Mouse (Mus musculus): ENCODE measurements around the gene Foxg1.

The Foxg1 gene

DNA sequence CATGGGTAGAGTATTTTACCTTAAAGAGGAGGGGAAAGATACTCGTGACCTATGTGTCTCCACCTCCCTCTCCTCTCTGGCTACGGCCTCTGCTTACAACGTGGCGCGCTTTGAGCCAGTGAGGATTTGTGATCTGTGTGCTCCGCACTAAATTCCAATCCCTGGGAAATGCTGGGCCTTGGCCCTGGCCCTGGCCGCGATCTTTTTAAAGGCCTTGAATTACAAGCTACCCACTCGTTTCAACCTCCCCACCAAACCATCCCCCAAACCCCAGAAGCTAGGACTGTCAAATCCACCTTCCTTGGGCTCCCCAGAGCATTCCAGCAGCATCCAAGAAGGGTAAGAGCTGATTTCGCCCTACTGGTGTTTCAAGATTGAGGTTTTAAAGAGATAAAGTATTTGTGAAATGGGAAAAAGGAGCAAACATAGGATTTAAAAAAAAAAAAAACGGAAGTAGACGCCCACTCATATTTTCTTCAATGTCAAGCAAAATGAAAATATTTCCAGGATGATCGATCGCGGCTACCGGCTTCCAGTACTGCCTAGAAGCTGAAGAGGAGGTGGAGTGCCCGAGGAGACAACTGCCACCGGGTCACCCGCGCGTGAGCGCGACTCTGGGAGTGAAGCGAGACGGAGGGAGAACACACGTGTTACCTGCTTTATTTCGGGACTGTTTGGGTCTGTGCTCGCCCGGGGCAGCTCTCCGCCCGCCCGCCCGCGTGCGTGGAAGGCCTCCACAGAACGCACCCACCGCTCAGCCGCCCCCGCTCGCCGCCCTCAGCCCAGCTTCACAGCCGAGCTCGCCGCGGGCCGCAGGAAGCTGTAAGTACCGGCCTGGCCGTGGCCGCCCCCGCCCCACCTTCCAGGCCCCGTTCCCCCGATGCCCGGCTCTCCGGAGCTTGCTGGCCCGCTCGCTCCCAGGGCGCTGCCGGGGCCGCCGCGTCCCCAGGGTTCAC lies at the start of gene Foxg1:
Gene Foxg1, plus strand, starts transcription at position 96 of the 956 bp plus-strand sequence.
- DNase-seq (ENCODE audit: low read depth in 2 of 2, low spot score in 2 of 2), result no peak

DNA sequence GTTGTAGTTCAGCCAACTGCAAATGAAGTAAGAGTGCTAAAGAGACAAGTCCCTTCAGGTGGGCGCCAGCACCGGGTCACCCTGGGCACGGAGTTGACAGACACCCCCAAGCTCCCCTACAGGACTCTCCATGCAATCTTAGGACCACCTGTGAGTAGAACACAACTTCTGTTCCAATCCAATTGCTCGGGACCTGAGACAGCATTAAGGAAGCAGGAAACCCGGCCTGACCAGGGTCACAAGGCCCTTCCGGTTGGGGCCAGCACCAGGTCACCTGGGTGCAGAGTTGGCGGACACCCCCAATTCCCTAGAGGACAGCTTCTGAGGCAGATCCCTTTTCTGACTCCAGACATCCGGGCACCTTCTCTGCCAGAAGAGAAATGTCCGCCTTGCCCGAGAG lies 32.8 kb upstream of the Foxg1 start:
- no peak for DNase-seq (ENCODE audit: low read depth in 2 of 2, low spot score in 2 of 2)

DNA sequence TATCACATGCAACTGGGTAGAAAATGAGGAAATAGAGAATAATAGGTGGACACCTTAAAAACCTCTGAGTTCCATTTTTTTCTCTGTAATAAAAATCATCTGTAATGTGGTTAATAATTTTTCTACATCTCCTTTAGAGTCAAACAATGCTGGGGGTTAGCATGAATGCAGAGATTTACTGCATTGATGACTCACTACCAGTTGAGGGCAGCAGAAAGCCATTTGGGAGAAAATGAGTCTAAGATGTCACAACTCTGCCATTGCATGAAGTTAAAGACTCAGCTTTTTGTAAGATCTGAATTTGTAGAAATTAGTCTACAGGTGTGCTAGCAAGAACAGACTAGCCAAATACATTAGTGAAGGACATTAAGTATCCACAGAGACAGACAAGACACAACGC lies 13.5 kb upstream of the Foxg1 start:
- DNase-seq (ENCODE audit: low read depth in 2 of 2, low spot score in 2 of 2), result no peak

DNA sequence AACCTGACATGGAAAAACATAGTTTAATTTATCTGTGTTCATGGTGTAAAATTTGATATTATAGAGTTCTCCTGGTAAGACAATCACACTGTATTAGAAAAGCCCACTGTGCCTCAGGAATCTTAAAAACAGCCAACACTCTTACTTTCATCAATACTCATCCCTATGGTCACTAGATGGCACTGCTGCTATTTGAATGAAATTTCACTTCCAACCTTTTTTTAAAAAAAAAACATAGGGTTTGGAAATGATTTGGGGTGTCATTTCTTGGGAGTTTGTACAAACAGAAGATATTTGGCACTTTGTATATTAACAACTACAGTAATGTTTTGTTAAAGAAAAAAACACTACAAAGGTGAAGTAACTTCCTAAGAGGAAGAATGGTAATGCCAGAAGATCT lies 10.3 kb upstream of the Foxg1 start:
- no peak for DNase-seq (ENCODE audit: low read depth in 2 of 2, low spot score in 2 of 2)

DNA sequence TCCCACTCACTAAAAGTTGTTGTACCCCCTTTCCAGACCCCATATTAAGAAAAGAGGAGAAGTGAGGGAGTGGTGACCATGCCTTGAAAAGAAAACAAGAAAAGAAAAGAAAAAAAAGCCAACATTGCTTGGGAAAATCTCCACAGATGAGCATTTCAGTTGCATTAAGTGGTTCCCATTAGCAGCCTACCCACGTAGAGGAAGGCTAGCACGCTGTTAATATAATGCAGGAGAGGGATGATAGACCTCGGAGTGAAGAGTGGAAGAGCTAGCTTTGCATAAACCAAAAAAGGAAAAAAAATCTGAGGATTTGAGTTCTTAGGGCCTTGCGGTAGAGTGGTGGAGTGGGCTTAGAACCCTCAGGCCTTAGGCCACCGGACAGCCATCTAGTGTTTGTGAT lies 9.3 kb upstream of the Foxg1 start:
- no peak for DNase-seq (ENCODE audit: low read depth in 2 of 2, low spot score in 2 of 2)

DNA sequence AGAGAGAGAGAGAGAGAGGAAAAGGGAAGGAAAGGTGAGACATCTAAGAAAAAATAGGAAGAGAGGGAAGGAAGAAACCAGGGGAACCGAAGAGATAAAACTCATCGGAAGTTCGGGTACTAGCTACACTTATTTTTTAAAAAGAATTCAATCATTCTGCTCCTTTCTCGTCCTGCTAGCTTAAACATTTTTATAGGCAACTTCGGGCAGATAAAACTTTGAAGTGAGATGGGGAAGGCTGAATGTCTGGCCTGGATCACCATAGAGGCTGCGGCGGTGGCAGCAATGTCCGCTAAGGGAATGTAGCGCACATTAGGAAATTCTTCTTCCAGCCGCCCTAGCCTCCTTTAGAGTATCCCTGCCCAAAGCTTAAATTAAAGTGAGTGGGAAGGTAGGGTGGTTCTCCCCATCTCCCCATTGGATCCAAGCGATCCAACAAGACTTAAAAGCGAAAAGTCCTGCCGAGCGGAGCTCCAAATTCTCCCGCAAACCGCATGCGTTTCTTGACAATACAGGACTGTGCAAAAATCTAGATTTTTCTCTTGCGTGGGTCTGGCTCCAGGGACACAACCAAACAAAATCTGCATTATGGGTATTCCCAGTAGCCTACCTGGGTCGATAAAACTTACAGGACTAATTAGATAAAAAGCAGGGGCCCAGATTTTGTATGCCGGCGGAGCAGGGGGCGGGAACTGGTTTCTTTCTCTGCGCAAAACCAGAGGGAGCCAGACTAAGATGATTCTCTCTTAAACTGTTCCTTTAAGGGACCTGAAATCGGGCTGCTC lies 8.4 kb upstream of the Foxg1 start:
- DNase-seq (ENCODE audit: low read depth in 2 of 2, low spot score in 2 of 2), result no peak

DNA sequence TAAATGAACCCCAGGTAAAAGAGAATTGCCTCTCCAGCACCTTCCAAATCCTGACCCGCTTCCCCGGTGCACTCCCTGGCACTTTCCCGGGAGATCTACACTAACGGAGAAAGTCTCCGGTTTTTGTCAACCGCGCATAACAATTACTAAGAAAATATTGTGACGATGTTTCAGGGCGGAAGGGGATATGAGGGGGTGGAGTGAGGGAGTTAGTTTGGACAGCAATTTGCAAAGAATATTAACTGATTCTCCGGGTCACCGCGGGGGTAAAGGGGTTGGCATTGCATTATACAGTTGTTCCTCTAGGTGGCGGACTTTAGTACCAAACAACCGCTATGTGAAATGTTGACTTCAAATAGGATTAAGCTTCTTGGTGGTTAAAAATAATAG lies 7.9 kb upstream of the Foxg1 start:
- DNase-seq (ENCODE audit: low read depth in 2 of 2, low spot score in 2 of 2), result no peak

DNA sequence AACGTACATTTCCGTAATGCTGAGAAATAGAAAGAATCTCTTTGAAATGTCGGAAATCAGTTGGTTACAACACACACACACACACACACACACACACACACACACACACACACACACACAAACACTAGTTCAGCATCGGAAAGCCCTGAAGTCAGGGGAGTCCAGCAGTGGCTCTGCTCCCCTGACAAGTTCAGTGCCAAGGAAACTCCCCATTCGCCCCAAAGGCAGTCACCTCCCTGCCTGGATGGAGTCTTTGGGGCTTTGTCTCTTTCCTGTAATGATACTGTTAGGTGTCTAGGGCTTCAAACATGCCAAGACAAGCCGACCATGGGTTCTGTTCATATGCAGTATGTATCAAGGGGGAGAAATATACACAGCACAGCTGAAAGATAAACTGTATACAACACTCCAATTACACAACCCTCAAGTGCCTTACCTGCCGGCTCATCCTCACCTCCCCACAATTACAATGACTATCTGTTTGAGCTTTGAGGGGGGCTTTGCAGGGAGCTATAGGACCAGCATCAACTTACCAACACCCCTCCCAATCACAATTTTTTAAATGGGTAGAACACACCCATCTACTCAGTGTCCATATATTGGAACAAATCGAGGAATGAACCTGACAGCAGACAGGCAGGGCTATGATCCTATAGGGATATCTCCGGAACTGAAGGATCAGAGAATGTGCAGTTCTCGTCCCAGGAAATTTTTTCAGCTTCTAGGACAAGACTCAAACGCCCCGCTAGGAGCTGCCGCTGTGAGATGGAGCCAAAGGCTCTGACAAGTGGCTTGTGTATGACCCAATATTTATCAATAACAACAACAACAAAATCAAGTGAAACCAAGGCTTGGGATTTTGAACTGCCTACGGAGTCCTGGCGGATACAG lies 6.8 kb upstream of the Foxg1 start:
- DNase-seq (ENCODE audit: low read depth in 2 of 2, low spot score in 2 of 2), result no peak

DNA sequence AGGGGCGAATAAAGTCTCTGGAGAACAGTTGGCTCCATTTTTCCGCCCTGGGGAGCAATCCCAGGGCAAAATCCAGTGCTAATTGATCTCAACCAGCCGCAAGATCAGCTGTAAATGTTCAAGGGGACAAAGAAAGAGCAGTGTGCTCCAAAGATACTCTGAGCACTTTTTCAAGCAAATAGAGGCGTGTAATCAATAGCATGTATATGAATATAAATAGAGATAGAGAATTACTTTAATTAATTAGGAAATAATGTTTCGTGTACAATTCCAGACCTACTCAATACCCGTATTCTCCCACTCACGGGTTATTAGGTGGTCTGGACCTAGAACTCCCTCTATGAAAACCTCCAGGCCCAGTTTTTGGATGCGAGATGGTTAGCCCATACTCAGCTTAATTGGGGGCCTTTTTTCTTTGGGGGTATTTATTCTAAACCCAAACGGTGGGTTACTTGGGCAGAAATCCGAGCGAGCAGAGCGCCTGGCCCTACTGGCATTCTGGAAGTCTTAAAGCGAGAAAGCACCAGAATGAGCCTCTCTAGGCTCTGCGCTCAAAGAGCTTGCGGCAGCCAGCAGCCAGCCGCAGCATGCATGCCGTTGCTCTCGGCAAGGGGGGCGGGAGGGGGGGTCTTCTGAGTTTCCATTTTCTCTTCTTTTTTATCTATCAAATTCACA lies 6.0 kb upstream of the Foxg1 start:
- DNase-seq (ENCODE audit: low read depth in 2 of 2, low spot score in 2 of 2), result no peak

DNA sequence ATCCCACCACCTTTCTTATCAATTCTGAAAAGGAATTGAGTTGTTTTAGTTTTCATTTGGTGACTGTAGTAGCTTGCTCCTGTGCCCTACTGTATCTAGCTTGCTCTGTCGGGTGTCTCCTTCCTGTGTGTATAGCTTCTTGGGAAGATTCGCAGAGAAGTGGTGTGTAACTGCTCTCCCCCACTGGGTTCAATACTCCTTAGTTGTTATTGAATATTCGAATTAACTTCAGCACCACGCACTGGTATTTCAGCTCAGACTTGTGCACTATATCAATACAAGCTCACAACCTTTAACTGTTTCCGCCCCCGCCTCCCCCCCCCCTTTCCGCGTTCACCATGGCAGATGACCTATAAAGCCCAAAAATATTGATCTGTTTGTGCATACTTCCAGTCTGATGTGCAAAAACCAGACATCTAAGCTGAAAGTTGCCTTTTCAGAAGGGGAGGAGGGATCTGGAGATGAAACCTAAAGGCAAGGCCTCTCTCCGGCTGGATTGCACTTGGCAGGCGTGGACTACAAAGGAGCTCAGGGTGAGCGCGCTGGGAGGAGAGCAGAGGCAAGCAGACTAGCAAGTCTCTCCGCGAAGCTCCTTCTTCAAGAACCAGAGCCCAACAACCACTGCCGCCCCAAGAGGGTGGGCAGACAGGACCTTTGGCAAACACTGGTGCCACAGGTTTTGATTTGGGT lies 5.0 kb upstream of the Foxg1 start:
- DNase-seq (ENCODE audit: low read depth in 2 of 2, low spot score in 2 of 2), result no peak

DNA sequence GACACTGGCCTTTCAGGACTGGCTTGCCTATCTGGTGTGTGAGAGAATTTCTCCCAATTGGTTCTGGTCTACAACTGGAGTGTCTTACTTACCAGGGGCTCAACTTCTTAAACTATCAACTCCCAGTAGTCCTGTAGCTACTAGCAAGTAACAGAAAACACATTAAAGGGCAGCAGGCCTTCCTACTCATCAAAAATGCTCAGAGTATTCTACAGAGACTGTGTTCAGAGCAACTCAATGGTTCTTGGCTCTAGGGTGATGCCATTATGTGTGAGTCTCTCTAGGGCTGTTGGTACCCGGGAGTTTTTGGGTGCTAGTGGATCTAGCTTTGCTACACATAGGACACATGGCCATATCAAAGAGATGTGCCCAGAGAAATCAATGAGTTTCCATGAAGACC lies 3.5 kb upstream of the Foxg1 start:
- no peak for DNase-seq (ENCODE audit: low read depth in 2 of 2, low spot score in 2 of 2)

DNA sequence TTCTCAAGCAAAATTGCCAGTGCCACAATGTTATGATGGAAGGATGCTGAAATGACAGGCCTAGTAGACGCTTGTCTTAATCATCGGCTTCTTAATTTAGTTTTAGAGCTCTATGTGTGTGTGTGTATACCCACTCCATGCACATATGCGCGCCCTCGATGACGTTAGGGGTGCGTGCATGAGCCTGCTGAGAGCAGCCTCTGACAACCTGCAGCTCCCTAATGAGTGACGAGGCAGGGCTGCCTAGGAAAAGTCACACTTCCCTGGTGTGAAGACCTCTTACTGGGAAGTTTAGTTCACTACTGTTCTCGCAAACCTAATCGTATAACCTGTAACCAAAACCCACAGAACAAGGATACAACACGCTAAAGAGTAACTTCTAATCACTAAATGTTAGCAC lies 3.0 kb upstream of the Foxg1 start:
- no peak for DNase-seq (ENCODE audit: low read depth in 2 of 2, low spot score in 2 of 2)

DNA sequence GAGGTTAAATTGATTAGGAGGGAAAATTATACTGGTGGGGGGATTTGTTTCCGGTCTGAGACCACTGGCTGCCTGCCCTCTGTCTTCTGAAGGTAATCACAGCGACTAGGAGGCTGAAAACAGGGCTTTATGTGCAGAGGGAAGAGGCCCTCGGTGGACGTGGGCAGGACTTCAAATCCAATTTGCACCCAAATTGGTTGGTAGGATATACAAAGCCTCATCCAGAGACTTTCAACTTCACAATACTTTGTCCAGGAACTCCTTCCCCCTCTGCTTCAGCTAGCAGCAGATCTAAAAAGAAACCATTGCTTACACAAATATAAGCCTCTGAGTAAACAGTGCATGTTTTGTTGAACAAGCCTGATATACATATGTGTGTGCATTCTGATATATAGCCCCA lies 2.0 kb upstream of the Foxg1 start:
- no peak for DNase-seq (ENCODE audit: low read depth in 2 of 2, low spot score in 2 of 2)

DNA sequence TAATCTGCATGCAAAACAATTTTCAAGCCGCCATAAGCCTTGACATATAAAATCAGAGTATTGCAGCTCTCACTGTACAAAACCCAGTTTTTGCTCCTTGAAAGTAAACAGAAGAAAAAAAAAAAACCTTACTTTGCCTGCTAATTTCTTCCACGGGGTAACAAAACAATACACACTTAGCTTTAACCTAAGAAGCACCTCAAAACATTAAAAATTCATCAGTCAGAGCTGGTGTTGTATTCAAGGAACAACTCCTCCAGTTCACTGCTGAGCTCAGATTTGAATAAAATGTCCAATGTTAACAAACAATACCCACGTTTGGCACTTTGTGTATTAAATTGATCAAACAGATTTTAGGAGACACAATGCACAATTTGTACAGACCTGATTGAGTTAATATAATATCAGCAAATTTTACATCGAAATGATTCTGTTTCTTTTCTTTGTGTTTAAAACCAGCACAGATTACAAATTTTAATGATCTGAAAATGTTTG lies 1.4 kb upstream of the Foxg1 start:
- no peak for DNase-seq (ENCODE audit: low read depth in 2 of 2, low spot score in 2 of 2)

DNA sequence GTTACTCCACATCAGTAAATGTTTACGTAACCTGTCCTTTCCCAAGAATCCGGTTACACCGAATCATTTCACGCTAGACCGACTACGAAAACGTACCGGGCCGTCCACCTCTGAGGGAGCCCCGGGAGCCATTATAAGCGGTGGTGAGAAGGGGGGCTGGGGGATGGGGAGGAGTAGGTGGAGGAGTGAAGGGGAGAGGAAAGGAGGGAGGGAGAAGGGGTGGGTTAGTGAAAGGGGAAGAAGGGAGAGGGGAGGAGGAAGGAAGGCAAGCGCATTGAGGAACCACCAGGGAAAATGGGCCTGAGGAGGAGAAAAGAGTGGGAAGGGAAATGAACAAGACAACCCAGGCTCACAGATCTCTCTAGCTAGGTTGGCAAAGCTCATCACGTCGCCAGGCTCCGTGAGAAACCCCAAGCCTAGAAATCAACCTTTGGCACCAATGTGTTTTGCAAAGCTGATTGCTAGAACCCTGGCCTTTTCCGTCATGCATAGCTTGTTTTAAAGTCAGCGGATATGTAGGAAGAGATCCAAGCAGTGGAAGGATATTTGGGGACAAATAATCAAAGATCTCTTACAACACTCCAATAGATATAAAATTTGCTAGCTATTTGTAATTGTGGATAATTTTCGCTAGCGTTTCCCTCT lies 617 bp upstream of the Foxg1 start:
- DNase-seq (ENCODE audit: low read depth in 2 of 2, low spot score in 2 of 2), result no peak

DNA sequence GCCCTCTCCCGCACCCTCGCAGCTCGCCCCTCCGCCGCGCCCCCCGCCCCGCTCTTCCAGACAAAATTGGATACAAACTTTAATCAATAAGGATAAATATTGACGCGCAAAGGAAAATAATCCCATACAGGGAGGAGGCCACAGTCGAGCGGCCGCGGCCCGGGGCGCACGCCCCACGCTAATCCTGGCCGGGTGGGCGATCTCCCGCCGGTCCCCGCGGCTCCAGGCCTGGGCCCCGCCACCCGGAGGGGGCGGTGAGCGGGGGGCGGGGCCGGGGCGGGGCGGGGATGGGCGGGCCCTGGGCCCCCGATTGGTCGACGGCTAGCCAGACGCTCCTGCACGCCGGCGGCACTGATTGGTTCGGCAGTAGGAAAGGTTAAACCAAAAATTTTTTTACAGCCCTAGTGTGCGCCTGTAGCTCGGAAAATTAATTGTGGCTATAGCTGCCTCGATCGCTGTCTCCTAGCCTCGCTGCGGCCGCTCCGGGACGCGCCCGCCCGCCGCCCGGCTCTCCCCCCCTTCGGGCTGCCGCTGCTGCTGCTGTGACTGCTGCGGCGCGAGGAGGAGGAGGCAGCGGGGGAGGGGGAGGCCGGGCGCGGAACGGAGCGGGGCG lies 1.2 kb downstream of the Foxg1 start:
- no peak for DNase-seq (ENCODE audit: low read depth in 2 of 2, low spot score in 2 of 2)

DNA sequence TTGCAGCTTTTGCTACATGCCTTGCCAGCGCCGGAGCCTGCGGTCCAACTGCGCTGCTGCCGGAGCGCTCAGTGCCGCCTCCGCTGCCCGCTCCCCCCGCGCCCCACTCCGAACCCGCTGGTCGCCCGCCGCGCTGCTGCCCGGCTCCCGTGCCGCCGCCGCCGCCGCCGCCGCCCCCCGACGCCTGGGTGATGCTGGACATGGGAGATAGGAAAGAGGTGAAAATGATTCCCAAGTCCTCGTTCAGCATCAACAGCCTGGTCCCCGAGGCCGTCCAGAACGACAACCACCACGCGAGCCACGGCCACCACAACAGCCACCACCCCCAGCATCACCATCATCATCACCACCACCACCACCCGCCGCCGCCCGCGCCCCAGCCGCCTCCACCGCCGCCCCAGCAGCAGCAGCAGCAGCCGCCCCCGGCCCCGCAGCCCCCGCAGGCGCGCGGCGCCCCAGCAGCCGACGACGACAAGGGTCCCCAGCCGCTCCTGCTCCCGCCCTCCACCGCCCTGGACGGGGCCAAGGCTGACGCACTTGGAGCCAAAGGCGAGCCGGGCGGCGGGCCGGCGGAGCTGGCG lies 1.9 kb downstream of the Foxg1 start:
- DNase-seq (ENCODE audit: low read depth in 2 of 2, low spot score in 2 of 2), result no peak

DNA sequence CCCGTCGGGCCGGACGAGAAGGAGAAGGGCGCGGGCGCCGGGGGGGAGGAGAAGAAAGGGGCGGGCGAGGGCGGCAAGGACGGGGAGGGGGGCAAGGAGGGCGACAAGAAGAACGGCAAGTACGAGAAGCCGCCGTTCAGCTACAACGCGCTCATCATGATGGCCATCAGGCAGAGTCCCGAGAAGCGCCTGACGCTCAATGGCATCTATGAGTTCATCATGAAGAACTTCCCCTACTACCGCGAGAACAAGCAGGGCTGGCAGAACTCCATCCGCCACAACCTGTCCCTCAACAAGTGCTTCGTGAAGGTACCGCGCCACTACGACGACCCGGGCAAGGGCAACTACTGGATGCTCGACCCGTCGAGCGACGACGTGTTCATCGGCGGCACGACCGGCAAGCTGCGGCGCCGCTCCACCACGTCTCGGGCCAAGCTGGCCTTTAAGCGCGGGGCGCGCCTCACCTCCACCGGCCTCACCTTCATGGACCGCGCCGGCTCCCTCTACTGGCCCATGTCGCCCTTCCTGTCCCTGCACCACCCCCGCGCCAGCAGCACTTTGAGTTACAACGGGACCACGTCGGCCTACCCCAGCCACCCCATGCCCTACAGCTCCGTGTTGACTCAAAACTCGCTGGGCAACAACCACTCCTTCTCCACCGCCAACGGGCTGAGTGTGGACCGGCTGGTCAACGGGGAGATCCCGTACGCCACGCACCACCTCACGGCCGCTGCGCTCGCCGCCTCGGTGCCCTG lies 2.6 kb downstream of the Foxg1 start, which contains the start of gene Gm43517:
Gene Gm43517, plus strand, starts transcription at position 299 of the 755 bp plus-strand sequence.
- DNase-seq (ENCODE audit: low read depth in 2 of 2, low spot score in 2 of 2), result no peak
